In genomic region chr2:181463008-181463738, GRCm38 (mm10) we compare ENCODE assay signal across 8 mouse cellular contexts. TPM values are rescaled to one million over a fixed set of nuclear protein-coding genes. Genes with fewer than 3 reads are reported as not detected.
A peak's percentile ranks its signal among the peaks of the same experiment; 100 is the strongest.
DNase-seq lines count a peak whose midpoint lies in the region; ATAC-seq and TF ChIP-seq lines count a peak whose summit lies in the region.

No protein-coding gene starts in this region.

- DNase-seq in 3T3-L1 (ENCODE audit: low read depth, low spot score) (peak; percentile 44), adipocyte (ENCODE audit: low spot score) (peak; percentile 80)
- peak; percentile 71 for DNase-seq in embryo, embryonic 10 days (ENCODE audit: low spot score)
- peak; percentile 63 for DNase-seq in liver, postnatal 0 days
- DNase-seq in ovary, postnatal 14 days (ENCODE audit: low spot score) = peak; percentile 60

- peaks cover 11 to 19% of the 10 kb centered on the region in 2 experiments; a peak in 2 of 4 replicates for H3K4me1 ChIP-seq in heart, embryonic 14.5 days (ENCODE audit: control insufficient read depth in 2 of 2, insufficient read depth in 2 of 2, low read length in 2 of 2)
- H3K4me1 ChIP-seq in kidney, embryonic 16.5 days (ENCODE audit: insufficient read depth, low read length) = peaks cover 29% of the 10 kb centered on the region
- peaks cover 19% of the 10 kb centered on the region for H3K4me1 ChIP-seq in liver, postnatal 0 days (ENCODE audit: insufficient read depth)

- no peak overlapping the region for H3K4me3 ChIP-seq in heart, embryonic 14.5 days (ENCODE audit: control insufficient read depth in 1 of 2, insufficient read depth in 1 of 2, low read depth in 1 of 2, low read length in 2 of 2)
- no peak overlapping the region for H3K4me3 ChIP-seq in kidney, embryonic 16.5 days (ENCODE audit: low read length)
- no peak overlapping the region for H3K4me3 ChIP-seq in liver, postnatal 0 days (ENCODE audit: low read depth, low read length)

- TF ChIP-seq CTCF in liver, postnatal 0 days (IDR thresholded peaks at IDR 0.05; ENCODE audit: low read depth) = no peak

- 0 out of 2 replicates have a peak overlapping the region, but pooled peaks have one; percentile 13 for H3K9ac ChIP-seq in heart, embryonic 14.5 days (ENCODE audit: low read length)
- H3K9ac ChIP-seq in kidney, embryonic 16.5 days (replicated peaks; ENCODE audit: low read length) = 0 out of 2 replicates have a peak overlapping the region, but pooled peaks have one; percentile 15
- H3K9ac ChIP-seq in liver, postnatal 0 days (replicated peaks) = no peak overlapping the region

- H3K27me3 ChIP-seq in heart, embryonic 14.5 days (ENCODE audit: control insufficient read depth, insufficient read depth, low read length) = no peaks in the 10 kb centered on the region
- H3K27me3 ChIP-seq in kidney, embryonic 16.5 days (ENCODE audit: insufficient read depth, low read length) = no peaks in the 10 kb centered on the region
- peaks cover 21% of the 10 kb centered on the region for H3K27me3 ChIP-seq in liver, postnatal 0 days (ENCODE audit: insufficient read depth, low read length)

- H3K9me3 ChIP-seq in heart, embryonic 14.5 days (ENCODE audit: control insufficient read depth, low read length) = no peaks in the 10 kb centered on the region
- no peaks in the 10 kb centered on the region for H3K9me3 ChIP-seq in kidney, embryonic 16.5 days (ENCODE audit: low read length)
- no peaks in the 10 kb centered on the region for H3K9me3 ChIP-seq in liver, postnatal 0 days (ENCODE audit: low read length)

- H3K36me3 ChIP-seq in heart, embryonic 14.5 days (ENCODE audit: control insufficient read depth, insufficient read depth, low read length) = no peaks in the 10 kb centered on the region
- H3K36me3 ChIP-seq in kidney, embryonic 16.5 days (ENCODE audit: insufficient read depth, low read length) = no peaks in the 10 kb centered on the region
- no peaks in the 10 kb centered on the region for H3K36me3 ChIP-seq in liver, postnatal 0 days (replicated peaks; ENCODE audit: insufficient read depth, low read length)

- peak overlapping the region; percentile 42 for H3K4me2 ChIP-seq in heart, embryonic 14.5 days (ENCODE audit: low read length)
- peak overlapping the region; percentile 22; the same call in 1 of the 2 replicates for H3K4me2 ChIP-seq in kidney, embryonic 16.5 days (replicated peaks; ENCODE audit: low read depth, low read length)
- H3K4me2 ChIP-seq in liver, postnatal 0 days (ENCODE audit: low read depth, low read length) = no peak overlapping the region

- no peak overlapping the region for H3K27ac ChIP-seq in heart, embryonic 14.5 days (replicated peaks in 1 of 2; ENCODE audit: control insufficient read depth in 1 of 2, insufficient read depth in 1 of 2, low read depth in 2 of 2, low read length in 2 of 2)
- no peak overlapping the region for H3K27ac ChIP-seq in kidney, embryonic 16.5 days (ENCODE audit: low read length)
- no peak overlapping the region for H3K27ac ChIP-seq in liver, postnatal 0 days (ENCODE audit: low read depth)

- TF ChIP-seq EP300 in liver, postnatal 0 days (IDR thresholded peaks at IDR 0.05; ENCODE audit: low read depth) = 0 out of 2 replicates have a peak, but pooled peaks have one; percentile 25

- WGBS in heart, embryonic 14.5 days = 36% methylated on average over 7 of the region's 7 CpGs
- 37% methylated on average over 7 of the region's 7 CpGs for WGBS in kidney, embryonic 16.5 days
- WGBS in liver, postnatal 0 days (ENCODE audit: insufficient replicate concordance) = 34% methylated on average over 7 of the region's 7 CpGs

- 0 out of 2 replicates have a peak, but pooled peaks have one; percentile 33 for ATAC-seq in heart, embryonic 14.5 days (ENCODE audit: insufficient number of reproducible peaks, insufficient read depth, low FRiP score, low read depth)
- peak; percentile 33 for ATAC-seq in kidney, embryonic 16.5 days (ENCODE audit: low FRiP score, low TSS enrichment)
- peak; percentile 14 for ATAC-seq in liver, postnatal 0 days
- ATAC-seq in inflammation-experienced regulatory T-cells, adult 6 months = no peak

RNA-seq across cellular contexts. Expression of gene Zbtb46, which starts 3.9 kb away (rescaled TPM):
- 8.8 and 10.6 TPM in 2 replicates for polyA plus RNA-seq in heart, embryonic 14.5 days (2014; fragmentation: Nextera tagmentation; extraction: Ambion mirVana)
- polyA plus RNA-seq in kidney, embryonic 16.5 days (2015; fragmentation: Nextera tagmentation; extraction: Ambion mirVana) = 26.2 and 30.5 TPM in 2 replicates
- 3.0 and 3.5 TPM in 2 replicates for polyA plus RNA-seq in liver, postnatal 0 days (2015; fragmentation: Nextera tagmentation; extraction: Ambion mirVana)
- 1 to 10 TPM; 3.6 to 4.3 (median 3.7) TPM for polyA plus RNA-seq in inflammation-experienced regulatory T-cells, adult 6 months (2017; shearing (Covaris generic))

RNA-seq across cellular contexts. Expression of gene Abhd16b, which starts 29.8 kb away (rescaled TPM):
- 0.18 and 0.19 TPM in 2 replicates for polyA plus RNA-seq in heart, embryonic 14.5 days (2014; fragmentation: Nextera tagmentation; extraction: Ambion mirVana)
- polyA plus RNA-seq in kidney, embryonic 16.5 days (2015; fragmentation: Nextera tagmentation; extraction: Ambion mirVana) = 0.15 and 0.20 TPM in 2 replicates
- polyA plus RNA-seq in liver, postnatal 0 days (2015; fragmentation: Nextera tagmentation; extraction: Ambion mirVana) = 0.06 and 0.08 TPM in 2 replicates
- not detected for polyA plus RNA-seq in inflammation-experienced regulatory T-cells, adult 6 months (2017; shearing (Covaris generic))

RNA-seq across cellular contexts. Expression of gene Tpd52l2, which starts 33.8 kb away (rescaled TPM):
- 128 and 139 TPM in 2 replicates for polyA plus RNA-seq in heart, embryonic 14.5 days (2014; fragmentation: Nextera tagmentation; extraction: Ambion mirVana)
- polyA plus RNA-seq in kidney, embryonic 16.5 days (2015; fragmentation: Nextera tagmentation; extraction: Ambion mirVana) = 168 and 172 TPM in 2 replicates
- polyA plus RNA-seq in liver, postnatal 0 days (2015; fragmentation: Nextera tagmentation; extraction: Ambion mirVana) = 51.8 and 52.5 TPM in 2 replicates
- polyA plus RNA-seq in inflammation-experienced regulatory T-cells, adult 6 months (2017; shearing (Covaris generic)) = 100 to 1,000 TPM in 2 of 3 experiments, 10 to 100 TPM in 1; 89.9 to 113 (median 102) TPM

RNA-seq across cellular contexts. Expression of gene Dnajc5, which starts 57.1 kb away (rescaled TPM):
- 69.8 and 81.3 TPM in 2 replicates for polyA plus RNA-seq in heart, embryonic 14.5 days (2014; fragmentation: Nextera tagmentation; extraction: Ambion mirVana)
- 91.7 and 100 TPM in 2 replicates for polyA plus RNA-seq in kidney, embryonic 16.5 days (2015; fragmentation: Nextera tagmentation; extraction: Ambion mirVana)
- polyA plus RNA-seq in liver, postnatal 0 days (2015; fragmentation: Nextera tagmentation; extraction: Ambion mirVana) = 20.5 and 24.7 TPM in 2 replicates
- 10 to 100 TPM; 37.5 to 41.7 (median 39.3) TPM for polyA plus RNA-seq in inflammation-experienced regulatory T-cells, adult 6 months (2017; shearing (Covaris generic))
